In the genomic region with DNA sequence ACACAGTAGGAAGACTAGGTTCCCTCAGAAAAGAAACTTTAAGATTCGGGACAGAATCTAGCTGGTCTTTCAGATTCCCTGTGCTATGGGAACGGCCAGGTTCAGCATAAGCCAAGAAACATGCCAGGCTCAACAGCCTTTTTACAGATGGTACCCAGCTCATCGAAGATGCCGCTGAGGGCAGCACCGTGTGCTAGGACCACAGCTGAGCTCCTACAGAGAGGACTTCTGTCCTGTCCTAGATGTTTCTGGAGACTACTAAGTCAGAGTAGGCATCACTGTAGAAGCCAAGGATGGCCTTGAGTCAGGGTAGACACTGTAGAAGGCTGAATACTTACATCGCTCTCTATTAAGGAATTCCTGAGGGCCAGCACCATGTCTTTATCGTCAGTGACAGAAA, we compare ENCODE assay signal across 18 mouse cellular contexts.
DNase-seq lines count a peak whose midpoint lies in the region; ATAC-seq and TF ChIP-seq lines count a peak whose summit lies in the region.
"Had no signal": no experiment of that assay in that cellular context is flagged by ENCODE, and none has a peak within 500 bp of the region (broad histone marks: within the 10 kb centered on the region; RNA-seq: fewer than 3 reads in every experiment).

No protein-coding gene starts in this region.

- 91% methylated on average over 7 of the region's 7 CpGs for whole genome bisulfite sequencing in forebrain, embryonic 13.5 days
- 95% methylated on average over 7 of the region's 7 CpGs for WGBS in forebrain, embryonic 11.5 days
- WGBS in lung, embryonic 16.5 days: 88% methylated on average over 7 of the region's 7 CpGs
- WGBS in forebrain, postnatal 0 days: 76% methylated on average over 7 of the region's 7 CpGs
- WGBS in intestine, postnatal 0 days: 94% methylated on average over 7 of the region's 7 CpGs

- no peak for DNase-seq in forebrain, embryonic 11.5 days (ENCODE audit: low spot score)
- no peak for DNase-seq in lung, postnatal 4 days
- peak; percentile 89 for DNase-seq in cerebellum, adult 9-10 months
- peak; percentile 37 for DNase-seq in forebrain, postnatal 0 days
- DNase-seq: adrenal gland, adult 2 months; gastrocnemius, postnatal 14 days; kidney, adult 2 months; kidney, postnatal 10 days; liver, embryonic 13.5 days; lung, embryonic 14.5 days had no signal

- no peaks in the 10 kb centered on the region for H3K4me1 ChIP-seq in forebrain, embryonic 13.5 days
- no peaks in the 10 kb centered on the region for H3K4me1 ChIP-seq in forebrain, embryonic 11.5 days (replicated peaks; ENCODE audit: control insufficient read depth, insufficient read depth, low read length)
- H3K4me1 ChIP-seq in lung, embryonic 16.5 days (replicated peaks; ENCODE audit: control insufficient read depth, insufficient read depth, low read length): peaks cover 5% of the 10 kb centered on the region; the same call in 1 of the 2 replicates
- 0 out of 2 replicates have a peak, but pooled peaks cover 7% of the 10 kb centered on the region for H3K4me1 ChIP-seq in forebrain, postnatal 0 days (ENCODE audit: insufficient read depth)
- no peaks in the 10 kb centered on the region for H3K4me1 ChIP-seq in intestine, postnatal 0 days (replicated peaks; ENCODE audit: control insufficient read depth, insufficient read depth, low read length)
- H3K4me1 ChIP-seq: embryonic facial prominence, embryonic 10.5 days; limb, embryonic 12.5 days; liver, embryonic 13.5 days; midbrain, embryonic 13.5 days; neural tube, embryonic 12.5 days had no signal

- H3K9ac ChIP-seq in forebrain, embryonic 13.5 days: no peak overlapping the region
- H3K9ac ChIP-seq in forebrain, embryonic 11.5 days (ENCODE audit: low read length): no peak overlapping the region
- H3K9ac ChIP-seq in lung, embryonic 16.5 days (ENCODE audit: low read length): no peak overlapping the region
- no peak overlapping the region for H3K9ac ChIP-seq in forebrain, postnatal 0 days
- H3K9ac ChIP-seq in intestine, postnatal 0 days (ENCODE audit: low read depth, low read length): no peak overlapping the region
- H3K9ac ChIP-seq: limb, embryonic 12.5 days; liver, embryonic 13.5 days; lung, embryonic 14.5 days; midbrain, embryonic 13.5 days; neural tube, embryonic 12.5 days had no signal

- H3K9me3 ChIP-seq in forebrain, embryonic 13.5 days (replicated peaks): no peaks in the 10 kb centered on the region
- no peaks in the 10 kb centered on the region for H3K9me3 ChIP-seq in forebrain, embryonic 11.5 days (ENCODE audit: control insufficient read depth, low read length)
- no peaks in the 10 kb centered on the region for H3K9me3 ChIP-seq in lung, embryonic 16.5 days (ENCODE audit: control insufficient read depth, low read length)
- no peaks in the 10 kb centered on the region for H3K9me3 ChIP-seq in forebrain, postnatal 0 days (ENCODE audit: low read length)
- H3K9me3 ChIP-seq in intestine, postnatal 0 days (ENCODE audit: control insufficient read depth): no peaks in the 10 kb centered on the region
- H3K9me3 ChIP-seq: embryonic facial prominence, embryonic 10.5 days; limb, embryonic 12.5 days; liver, embryonic 13.5 days; midbrain, embryonic 13.5 days; neural tube, embryonic 12.5 days had no signal

- no peak overlapping the region for H3K4me3 ChIP-seq in forebrain, embryonic 13.5 days
- no peak overlapping the region for H3K4me3 ChIP-seq in forebrain, embryonic 11.5 days (ENCODE audit: low read depth, low read length)
- H3K4me3 ChIP-seq in lung, embryonic 16.5 days (ENCODE audit: low read length): no peak overlapping the region
- H3K4me3 ChIP-seq in forebrain, postnatal 0 days (ENCODE audit: low read depth, low read length): no peak overlapping the region
- no peak overlapping the region for H3K4me3 ChIP-seq in intestine, postnatal 0 days (ENCODE audit: low read depth, low read length)
- H3K4me3 ChIP-seq: embryonic facial prominence, embryonic 10.5 days; limb, embryonic 12.5 days; liver, embryonic 13.5 days; midbrain, embryonic 13.5 days; neural tube, embryonic 12.5 days had no signal

- H3K27ac ChIP-seq in forebrain, embryonic 13.5 days: peak overlapping the region; percentile 33
- no peak overlapping the region for H3K27ac ChIP-seq in forebrain, embryonic 11.5 days (ENCODE audit: low read depth, low read length)
- no peak overlapping the region for H3K27ac ChIP-seq in lung, embryonic 16.5 days (ENCODE audit: low read length)
- peak overlapping the region; percentile 67 for H3K27ac ChIP-seq in forebrain, postnatal 0 days (ENCODE audit: low read depth, low read length)
- H3K27ac ChIP-seq in intestine, postnatal 0 days (ENCODE audit: low read depth, low read length): no peak overlapping the region
- H3K27ac ChIP-seq: embryonic facial prominence, embryonic 10.5 days; limb, embryonic 12.5 days; liver, embryonic 13.5 days; midbrain, embryonic 13.5 days; neural tube, embryonic 12.5 days had no signal

- no peak for TF ChIP-seq CTCF in forebrain, postnatal 0 days (IDR thresholded peaks at IDR 0.05; ENCODE audit: low read depth)
- no peak for TF ChIP-seq CTCF in intestine, postnatal 0 days (IDR thresholded peaks at IDR 0.05; ENCODE audit: low read depth)

- no peak; the same call in 1 of the 2 replicates for ATAC-seq in forebrain, embryonic 13.5 days
- ATAC-seq in forebrain, embryonic 11.5 days (replicated peaks; ENCODE audit: low FRiP score): no peak
- peak; percentile 34; the same call in 1 of the 2 replicates for ATAC-seq in lung, embryonic 16.5 days (ENCODE audit: low read depth)
- ATAC-seq in forebrain, postnatal 0 days: peak; percentile 44
- no peak for ATAC-seq in inflammation-experienced regulatory T-cells, adult 6 months
- ATAC-seq in intestine, postnatal 0 days: no peak
- ATAC-seq: midbrain, embryonic 13.5 days had no signal

- no peak overlapping the region for H3K4me2 ChIP-seq in forebrain, embryonic 13.5 days
- no peak overlapping the region for H3K4me2 ChIP-seq in forebrain, embryonic 11.5 days (ENCODE audit: low read depth, low read length, severe bottlenecking)
- no peak overlapping the region for H3K4me2 ChIP-seq in lung, embryonic 16.5 days (ENCODE audit: low read depth, low read length)
- no peak overlapping the region for H3K4me2 ChIP-seq in forebrain, postnatal 0 days (ENCODE audit: low read depth)
- H3K4me2 ChIP-seq in intestine, postnatal 0 days (replicated peaks; ENCODE audit: low read depth): no peak overlapping the region
- H3K4me2 ChIP-seq: limb, embryonic 12.5 days; liver, embryonic 13.5 days; lung, embryonic 14.5 days; midbrain, embryonic 13.5 days; neural tube, embryonic 12.5 days had no signal

- H3K36me3 ChIP-seq in forebrain, embryonic 13.5 days (ENCODE audit: poor library complexity, severe bottlenecking): no peaks in the 10 kb centered on the region
- no peaks in the 10 kb centered on the region for H3K36me3 ChIP-seq in forebrain, embryonic 11.5 days (ENCODE audit: control insufficient read depth, insufficient read depth, low read length)
- no peaks in the 10 kb centered on the region for H3K36me3 ChIP-seq in lung, embryonic 16.5 days (ENCODE audit: control insufficient read depth, insufficient read depth, low read length)
- H3K36me3 ChIP-seq in forebrain, postnatal 0 days (ENCODE audit: insufficient read depth): no peaks in the 10 kb centered on the region
- no peaks in the 10 kb centered on the region for H3K36me3 ChIP-seq in intestine, postnatal 0 days (ENCODE audit: control insufficient read depth, insufficient read depth)
- H3K36me3 ChIP-seq: embryonic facial prominence, embryonic 10.5 days; limb, embryonic 12.5 days; liver, embryonic 13.5 days; midbrain, embryonic 13.5 days; neural tube, embryonic 12.5 days had no signal

- H3K27me3 ChIP-seq in forebrain, embryonic 13.5 days: no peaks in the 10 kb centered on the region
- no peaks in the 10 kb centered on the region for H3K27me3 ChIP-seq in forebrain, embryonic 11.5 days (ENCODE audit: control insufficient read depth, insufficient read depth, low read length)
- H3K27me3 ChIP-seq in lung, embryonic 16.5 days (ENCODE audit: control insufficient read depth, insufficient read depth, low read depth, low read length): no peaks in the 10 kb centered on the region
- no peaks in the 10 kb centered on the region for H3K27me3 ChIP-seq in forebrain, postnatal 0 days (ENCODE audit: insufficient read depth, low read length)
- no peaks in the 10 kb centered on the region for H3K27me3 ChIP-seq in intestine, postnatal 0 days (replicated peaks; ENCODE audit: control insufficient read depth, insufficient read depth, low read length)
- H3K27me3 ChIP-seq: limb, embryonic 12.5 days; liver, embryonic 13.5 days; midbrain, embryonic 13.5 days; neural tube, embryonic 12.5 days had no signal

Comparison
In these comparisons a context has a peak if more than half of its experiments do, and no peak if none do; other contexts are left out.
1. ATAC-seq: peak in lung, embryonic 16.5 days (single experiment) and forebrain, postnatal 0 days (single experiment); none in forebrain, embryonic 13.5 days (single experiment), forebrain, embryonic 11.5 days (single experiment), inflammation-experienced regulatory T-cells, adult 6 months (single experiment) and intestine, postnatal 0 days (single experiment).
2. H3K27ac ChIP-seq: peak in forebrain, embryonic 13.5 days (single experiment) and forebrain, postnatal 0 days (single experiment); none in forebrain, embryonic 11.5 days (single experiment), lung, embryonic 16.5 days (single experiment) and intestine, postnatal 0 days (single experiment).
3. DNase-seq: peak in cerebellum, adult 9-10 months (single experiment) and forebrain, postnatal 0 days (single experiment); none in forebrain, embryonic 11.5 days (single experiment) and lung, postnatal 4 days (0 of 2).